Comparison of ENCODE assay signal across 11 mouse cellular contexts in genomic region chr13:37103741-37104296, GRCm38 (mm10). TPM values are rescaled to one million over a fixed set of nuclear protein-coding genes. Genes with fewer than 3 reads are reported as not detected.
DNase-seq lines count a peak whose midpoint lies in the region; ATAC-seq and TF ChIP-seq lines count a peak whose summit lies in the region.
"Had no signal": no experiment of that assay in that cellular context is flagged by ENCODE, and none has a peak within 500 bp of the region (broad histone marks: within the 10 kb centered on the region; RNA-seq: fewer than 3 reads in every experiment).

No protein-coding gene starts in this region.

- no peaks in the 10 kb centered on the region for H3K27me3 ChIP-seq in cerebellum, adult 2 months (ENCODE audit: control insufficient read depth, insufficient read depth, low read length)
- no peaks in the 10 kb centered on the region for H3K27me3 ChIP-seq in forebrain, postnatal 0 days (ENCODE audit: insufficient read depth, low read length)
- no peaks in the 10 kb centered on the region for H3K27me3 ChIP-seq in midbrain, postnatal 0 days (ENCODE audit: insufficient read depth, low read length)
- H3K27me3 ChIP-seq: intestine, embryonic 15.5 days had no signal

- H3K9me3 ChIP-seq in forebrain, postnatal 0 days (ENCODE audit: low read length): no peaks in the 10 kb centered on the region
- no peaks in the 10 kb centered on the region for H3K9me3 ChIP-seq in midbrain, postnatal 0 days (ENCODE audit: low read length)
- H3K9me3 ChIP-seq: intestine, embryonic 15.5 days had no signal

- no peak for TF ChIP-seq CTCF in cerebellum, adult 2 months (IDR thresholded peaks at IDR 0.05; ENCODE audit: borderline replicate concordance, insufficient read depth, low read depth, low read length)
- TF ChIP-seq CTCF in forebrain, postnatal 0 days (IDR thresholded peaks at IDR 0.05; ENCODE audit: low read depth): no peak
- TF ChIP-seq CTCF in midbrain, postnatal 0 days (IDR thresholded peaks at IDR 0.05): no peak

- H3K27ac ChIP-seq in cerebellum, adult 2 months (ENCODE audit: insufficient read depth, low read length): no peak overlapping the region
- H3K27ac ChIP-seq in forebrain, postnatal 0 days (ENCODE audit: low read depth, low read length): no peak overlapping the region
- H3K27ac ChIP-seq in midbrain, postnatal 0 days (ENCODE audit: low read depth, low read length): peak overlapping the region; percentile 26
- H3K27ac ChIP-seq: intestine, embryonic 15.5 days; macrophage had no signal

- H3K4me2 ChIP-seq in forebrain, postnatal 0 days (ENCODE audit: low read depth): no peak overlapping the region
- H3K4me2 ChIP-seq in midbrain, postnatal 0 days (ENCODE audit: low read depth, low read length, poor library complexity, severe bottlenecking): no peak overlapping the region
- H3K4me2 ChIP-seq: intestine, embryonic 15.5 days had no signal

- H3K4me1 ChIP-seq in cerebellum, adult 2 months (ENCODE audit: control insufficient read depth, insufficient read depth, low read length): peaks cover 27% of the 10 kb centered on the region
- H3K4me1 ChIP-seq in forebrain, postnatal 0 days (ENCODE audit: insufficient read depth): no peaks in the 10 kb centered on the region
- H3K4me1 ChIP-seq in midbrain, postnatal 0 days (ENCODE audit: insufficient read depth, low read length): 0 out of 2 replicates have a peak, but pooled peaks cover 5% of the 10 kb centered on the region
- H3K4me1 ChIP-seq: intestine, embryonic 15.5 days had no signal

- H3K36me3 ChIP-seq in forebrain, postnatal 0 days (ENCODE audit: insufficient read depth): no peaks in the 10 kb centered on the region
- H3K36me3 ChIP-seq in midbrain, postnatal 0 days (ENCODE audit: insufficient read depth, low read length): no peaks in the 10 kb centered on the region
- H3K36me3 ChIP-seq: intestine, embryonic 15.5 days had no signal

- no peak for DNase-seq in frontal cortex, postnatal 25 days (ENCODE audit: low spot score in 2 of 2)
- DNase-seq in cerebellum, adult 2 months: peak; percentile 48 to 75
- peak; percentile 43 for DNase-seq in forebrain, postnatal 0 days
- peak; percentile 61 for DNase-seq in midbrain, postnatal 0 days (ENCODE audit: low spot score)
- no peak for DNase-seq in lung, postnatal 4 days
- no peak for DNase-seq in kidney, postnatal 25 days
- DNase-seq: gastrocnemius, postnatal 25 days had no signal

- 9% methylated on average over 6 of the region's 6 CpGs for WGBS in cerebellum, adult 2 months
- 16% methylated on average over 6 of the region's 6 CpGs for WGBS in forebrain, postnatal 0 days
- WGBS in midbrain, postnatal 0 days: 25% methylated on average over 6 of the region's 6 CpGs

- ATAC-seq in frontal cortex, adult (ENCODE audit: low TSS enrichment): 0 out of 2 replicates have a peak, but pooled peaks have one; percentile 57
- peak; percentile 58 for ATAC-seq in forebrain, postnatal 0 days
- ATAC-seq in midbrain, postnatal 0 days (ENCODE audit: low FRiP score): peak; percentile 69
- no peak for ATAC-seq in megakaryocyte, adult 5-6 weeks (ENCODE audit: poor library complexity, severe bottlenecking)
- ATAC-seq: intestine, embryonic 15.5 days had no signal

- H3K9ac ChIP-seq in forebrain, postnatal 0 days: no peak overlapping the region
- no peak overlapping the region for H3K9ac ChIP-seq in midbrain, postnatal 0 days (replicated peaks; ENCODE audit: low read length, poor library complexity, severe bottlenecking)
- H3K9ac ChIP-seq: intestine, embryonic 15.5 days had no signal

- TF ChIP-seq POLR2A in cerebellum, adult 2 months (IDR thresholded peaks at IDR 0.05; ENCODE audit: borderline replicate concordance, insufficient read depth, low read length): no peak

- no peak overlapping the region for H3K4me3 ChIP-seq in cerebellum, adult 2 months (replicated peaks; ENCODE audit: insufficient read depth, low read depth, low read length)
- H3K4me3 ChIP-seq in forebrain, postnatal 0 days (ENCODE audit: low read depth, low read length): no peak overlapping the region
- no peak overlapping the region for H3K4me3 ChIP-seq in midbrain, postnatal 0 days (ENCODE audit: low read depth, low read length)
- H3K4me3 ChIP-seq: intestine, embryonic 15.5 days had no signal

RNA-seq across cellular contexts. Expression of gene F13a1, which starts 53.8 kb away (rescaled TPM):
- polyA plus RNA-seq in cerebellum, adult 2 months (2012; rRNA removed): 0.57 and 0.67 TPM in 2 replicates
- total RNA-seq in forebrain, postnatal 0 days (2014; rRNA removed): 16.5 and 25.2 TPM in 2 replicates
- 7.6 and 11.5 TPM in 2 replicates for polyA plus RNA-seq in forebrain, postnatal 0 days (2015; fragmentation: Nextera tagmentation; extraction: Ambion mirVana)
- 12.4 and 17.3 TPM in 2 replicates for total RNA-seq in midbrain, postnatal 0 days (2014; rRNA removed)
- 11.3 and 11.5 TPM in 2 replicates for polyA plus RNA-seq in midbrain, postnatal 0 days (2015; fragmentation: Nextera tagmentation; extraction: Ambion mirVana)
- 915 and 932 TPM in 2 replicates for total RNA-seq in megakaryocyte, adult 5-6 weeks (2015)
- total RNA-seq in megakaryocyte, adult 5-6 weeks (2017): 1,582 and 1,657 TPM in 2 replicates

Comparison
In these comparisons a context has a peak if more than half of its experiments do, and no peak if none do; other contexts are left out.
1. DNase-seq: peak in cerebellum, adult 2 months (2 of 2), forebrain, postnatal 0 days (single experiment) and midbrain, postnatal 0 days (single experiment); none in frontal cortex, postnatal 25 days (0 of 2), lung, postnatal 4 days (0 of 2) and kidney, postnatal 25 days (0 of 2).
2. RNA of gene F13a1, which starts 53.8 kb away (total RNA-seq): 915 to 1,657 TPM in megakaryocyte, adult 5-6 weeks; 16.5 to 25.2 TPM in forebrain, postnatal 0 days and 12.4 to 17.3 TPM in midbrain, postnatal 0 days; every median in the first group is over 10 times any median in the second.